21 mouse cellular contexts compared by ENCODE assay signal in the genomic region with DNA sequence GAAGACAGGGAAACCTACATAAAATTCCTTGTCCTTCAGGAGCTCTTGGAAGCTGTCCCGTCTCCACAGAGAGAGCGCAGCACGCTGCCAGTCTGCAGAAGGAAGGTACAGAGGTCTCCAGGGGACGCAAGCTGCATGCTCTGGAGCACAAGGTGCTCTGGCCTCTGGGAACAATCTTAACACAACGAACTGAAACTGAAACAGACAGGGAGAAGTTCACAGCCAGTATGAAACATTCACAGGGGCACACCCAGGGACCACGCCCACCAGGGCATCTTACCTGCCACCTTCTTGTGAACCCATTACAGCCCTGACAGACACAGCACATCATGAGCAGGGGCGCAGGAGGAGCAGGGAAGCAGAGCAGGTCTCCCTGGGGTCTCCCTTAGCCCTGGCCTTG. TPM values are rescaled to one million over a fixed set of nuclear protein-coding genes. Genes with fewer than 3 reads are reported as not detected.
DNase-seq lines count a peak whose midpoint lies in the region; ATAC-seq and TF ChIP-seq lines count a peak whose summit lies in the region.
"Had no signal": no experiment of that assay in that cellular context is flagged by ENCODE, and none has a peak within 500 bp of the region (broad histone marks: within the 10 kb centered on the region; RNA-seq: fewer than 3 reads in every experiment).

No protein-coding gene starts in this region.

- no peaks in the 10 kb centered on the region for H3K27me3 ChIP-seq in lung, postnatal 0 days (replicated peaks; ENCODE audit: insufficient read depth, low read length)
- no peaks in the 10 kb centered on the region for H3K27me3 ChIP-seq in splenic B cell, adult 2 months (ENCODE audit: control insufficient read depth, insufficient read depth, low read length, poor library complexity, severe bottlenecking)
- H3K27me3 ChIP-seq: heart, embryonic 12.5 days had no signal

- no peak overlapping the region for H3K9ac ChIP-seq in lung, postnatal 0 days (replicated peaks; ENCODE audit: low read depth)
- H3K9ac ChIP-seq: heart, embryonic 12.5 days; hindbrain, embryonic 14.5 days had no signal

- no peaks in the 10 kb centered on the region for H3K4me1 ChIP-seq in lung, postnatal 0 days (ENCODE audit: insufficient read depth, low read depth, low read length)

- WGBS in lung, postnatal 0 days = 75% methylated on average over 6 of the region's 7 CpGs

- TF ChIP-seq EP300 in lung, postnatal 0 days (IDR thresholded peaks at IDR 0.05) = no peak

- no peak overlapping the region for H3K27ac ChIP-seq in lung, postnatal 0 days (ENCODE audit: low read length)
- H3K27ac ChIP-seq: gastrocnemius, adult 2 months; hindbrain, embryonic 14.5 days had no signal

- H3K4me3 ChIP-seq in lung, postnatal 0 days (ENCODE audit: low read depth, low read length) = no peak overlapping the region
- H3K4me3 ChIP-seq: gastrocnemius, adult 2 months; heart, embryonic 12.5 days had no signal

- no peaks in the 10 kb centered on the region for H3K9me3 ChIP-seq in lung, postnatal 0 days (ENCODE audit: low read length)
- H3K9me3 ChIP-seq: heart, embryonic 12.5 days had no signal

- ATAC-seq in lung, postnatal 0 days = peak; percentile 35
- ATAC-seq: forebrain, embryonic 16.5 days had no signal

- no peak overlapping the region for H3K4me2 ChIP-seq in lung, postnatal 0 days (replicated peaks; ENCODE audit: low read depth, low read length)
- H3K4me2 ChIP-seq: heart, embryonic 12.5 days; hindbrain, embryonic 14.5 days had no signal

- no peak for DNase-seq in lung, postnatal 0 days (ENCODE audit: low spot score)
- DNase-seq in lung, postnatal 14 days = no peak
- DNase-seq in induced T-regulatory cell, adult 2 months (ENCODE audit: low read depth) = peak; percentile 56
- DNase-seq in lung, postnatal 36 days = peak; percentile 39
- DNase-seq in splenic B cell, adult 2 months (ENCODE audit: low read depth, low spot score) = peak; percentile 72
- DNase-seq in heart, adult 11 months = no peak
- DNase-seq in kidney, postnatal 14 days = no peak
- DNase-seq in kidney, adult 18-20 months = no peak
- DNase-seq: adrenal gland, postnatal 14 days; cerebellum, adult 11 months; cerebellum, postnatal 10 days; gastrocnemius, adult 2 months; heart, postnatal 14 days; kidney, adult 11 months; kidney, postnatal 25 days; left cerebral cortex, postnatal 4 days; right cerebral cortex, adult 18-20 months; thymus, postnatal 14 days had no signal

- TF ChIP-seq CTCF in lung, postnatal 0 days (IDR thresholded peaks at IDR 0.05) = no peak

- H3K36me3 ChIP-seq in lung, postnatal 0 days (ENCODE audit: insufficient read depth, low read length) = no peaks in the 10 kb centered on the region
- H3K36me3 ChIP-seq in splenic B cell, adult 2 months (ENCODE audit: control insufficient read depth, insufficient read depth, low read length, poor library complexity, severe bottlenecking) = no peaks in the 10 kb centered on the region

RNA-seq across cellular contexts. Expression of gene Vps9d1, which starts 29.8 kb away (rescaled TPM):
- polyA plus RNA-seq in lung, postnatal 0 days (2015; fragmentation: Nextera tagmentation; extraction: Ambion mirVana) = 14.0 and 14.3 TPM in 2 replicates

RNA-seq across cellular contexts. Expression of gene Zfp276, which starts 30.0 kb away (rescaled TPM):
- polyA plus RNA-seq in lung, postnatal 0 days (2015; fragmentation: Nextera tagmentation; extraction: Ambion mirVana) = 14.4 and 14.6 TPM in 2 replicates

RNA-seq across cellular contexts. Expression of gene Fanca, which starts 34.4 kb away (rescaled TPM):
- 4.5 and 6.0 TPM in 2 replicates for polyA plus RNA-seq in lung, postnatal 0 days (2015; fragmentation: Nextera tagmentation; extraction: Ambion mirVana)

RNA-seq across cellular contexts. Expression of gene Spata2l, which starts 48.0 kb away (rescaled TPM):
- 4.8 TPM in 2 replicates for polyA plus RNA-seq in lung, postnatal 0 days (2015; fragmentation: Nextera tagmentation; extraction: Ambion mirVana)

RNA-seq across cellular contexts. Expression of gene Spire2, which starts 48.5 kb away (rescaled TPM):
- 1.6 and 2.0 TPM in 2 replicates for polyA plus RNA-seq in lung, postnatal 0 days (2015; fragmentation: Nextera tagmentation; extraction: Ambion mirVana)

Comparison
In these comparisons a context has a peak if more than half of its experiments do, and no peak if none do; other contexts are left out.
1. DNase-seq: peak in induced T-regulatory cell, adult 2 months (single experiment), lung, postnatal 36 days (single experiment) and splenic B cell, adult 2 months (single experiment); none in lung, postnatal 0 days (single experiment), lung, postnatal 14 days (single experiment), heart, adult 11 months (single experiment), kidney, postnatal 14 days (single experiment) and kidney, adult 18-20 months (single experiment).